Mouse (Mus musculus): ENCODE data around the gene Fbxo3. TPM values are rescaled to one million over a fixed set of nuclear protein-coding genes. Genes with fewer than 3 reads are reported as not detected.
A peak's percentile ranks its signal among the peaks of the same experiment; 100 is the strongest.
"Not testable (repeated sequence)": the region's sequence is repeated elsewhere in the genome, so short reads cannot be mapped to it uniquely, and the experiment has no call there.

Fbxo3 gene
- total RNA-seq, 2 experiments from 2014 or later: 41.4 to 47.0 TPM

GRCm38 (mm10) chr2:104095741-104096213 lies 68.3 kb downstream of the Fbxo3 start, which contains the start of gene Cd59a:
TSS of gene Cd59a (plus strand) at chr2:104095801.
- DNase-seq (ENCODE audit: low spot score in 2 of 2): peak; percentile 35 to 70

- DNase-seq (ENCODE audit: low spot score in 2 of 2): no peak
Observed at GRCm38 (mm10) chr2:104096256-104096655, 68.7 kb downstream of the Fbxo3 start.

GRCm38 (mm10) chr2:104096796-104097195 lies 69.3 kb downstream of the Fbxo3 start:
- not testable (repeated sequence) for DNase-seq (ENCODE audit: low spot score in 2 of 2)

GRCm38 (mm10) chr2:104097396-104097795 lies 69.9 kb downstream of the Fbxo3 start:
- not testable (repeated sequence) for DNase-seq (ENCODE audit: low spot score in 2 of 2)

- DNase-seq (ENCODE audit: low spot score in 2 of 2): no peak
Observed at GRCm38 (mm10) chr2:104098529-104099230, 71.2 kb downstream of the Fbxo3 start.

- DNase-seq (ENCODE audit: low spot score in 2 of 2): no peak
Observed at GRCm38 (mm10) chr2:104099231-104099585, 71.7 kb downstream of the Fbxo3 start.

GRCm38 (mm10) chr2:104099946-104100345 lies 72.4 kb downstream of the Fbxo3 start:
- no peak for DNase-seq (ENCODE audit: low spot score in 2 of 2)

- DNase-seq (ENCODE audit: low spot score in 2 of 2): no peak
Observed at GRCm38 (mm10) chr2:104104800-104105199, 77.3 kb downstream of the Fbxo3 start.

GRCm38 (mm10) chr2:104109021-104109420 lies 81.5 kb downstream of the Fbxo3 start:
- not testable (repeated sequence) for DNase-seq (ENCODE audit: low spot score in 2 of 2)

GRCm38 (mm10) chr2:104109528-104109927 lies 82.0 kb downstream of the Fbxo3 start:
- peak in 1 of 2 experiments; percentile 3 for DNase-seq (ENCODE audit: low spot score in 2 of 2)

GRCm38 (mm10) chr2:104110031-104110430 lies 82.5 kb downstream of the Fbxo3 start:
- DNase-seq (ENCODE audit: low spot score in 2 of 2): peak in 1 of 2 experiments; percentile 2

- not testable (repeated sequence) for DNase-seq (ENCODE audit: low spot score in 2 of 2)
Observed at GRCm38 (mm10) chr2:104111170-104111797, 83.8 kb downstream of the Fbxo3 start.

Other genes with a start within 250 kb of the Fbxo3 start
- gene Caprin1, start 230.1 kb upstream of the Fbxo3 start, total RNA-seq (2021): 100 to 1,000 TPM; 248 to 285 TPM
- 10 to 100 TPM; 21.2 to 23.2 TPM for gene Lmo2, start 69.7 kb upstream of the Fbxo3 start, total RNA-seq (2021)
- not detected for gene 4931422A03Rik, start 640 bp downstream of the Fbxo3 start, total RNA-seq (2021)
- gene Gm10912, start 38.1 kb downstream of the Fbxo3 start, total RNA-seq (2021): under 1 TPM; 0.16 to 0.17 TPM
- not detected for gene Gm10799, start 40.8 kb downstream of the Fbxo3 start, total RNA-seq (2021)
- 1 to 10 TPM; 1.4 to 2.9 TPM for gene Cd59b, start 42.1 kb downstream of the Fbxo3 start, total RNA-seq (2021)
- gene Cd59a, start 68.1 kb downstream of the Fbxo3 start, total RNA-seq (2021): 10 to 100 TPM; 13.3 to 18.3 TPM
- gene A930018P22Rik, start 95.0 kb downstream of the Fbxo3 start, total RNA-seq (2021): 1 to 10 TPM; 1.3 to 2.6 TPM

Data from gastrocnemius, postnatal 4 days (tissue).